Mouse (Mus musculus) heart, postnatal 0 days (tissue): ENCODE data around the gene Cd8b1.

ENCODE experiments used
- CTCF ChIP-seq: IDR thresholded peaks from 2 replicates; pipeline ENCODE4 v1.5.1; 2016; ENCODE audit warnings: antibody characterized with exemption, control low read depth, low read depth
- EP300 ChIP-seq: IDR thresholded peaks from 2 replicates; pipeline ENCODE4 v1.6.1; 2016; ENCODE audit warnings: antibody characterized with exemption, low read depth

GRCm38 (mm10) chr6:71333031-71333430 lies 10.4 kb downstream of the Cd8b1 start:
- TF ChIP-seq CTCF: no peak
- no peak for TF ChIP-seq EP300
